Mouse (Mus musculus): ENCODE results near the gene Ptk7.

The Ptk7 gene

GRCm38 (mm10) chr17:46617799-46618198, 11.5 kb downstream of the Ptk7 start:
- in situ Hi-C loops (cut with MboI; ENCODE audit: low pct_unique_long_range_greater_than_20kb in 1 of 2, low sequenced_read_pairs in 2 of 2, unreplicated experiment in 1 of 2): no loop called here

GRCm38 (mm10) chr17:46613229-46613628, 16.1 kb downstream of the Ptk7 start:
- in situ Hi-C loops (cut with MboI; ENCODE audit: low pct_unique_long_range_greater_than_20kb in 1 of 2, low sequenced_read_pairs in 2 of 2, unreplicated experiment in 1 of 2): no loop called here

- in situ Hi-C loops (cut with MboI; ENCODE audit: low pct_unique_long_range_greater_than_20kb in 1 of 2, low sequenced_read_pairs in 2 of 2, unreplicated experiment in 1 of 2): no loop called here
These were observed 16.5 kb downstream of the Ptk7 start for GRCm38 (mm10) chr17:46612820-46613219.

- in situ Hi-C loops (cut with MboI; ENCODE audit: low pct_unique_long_range_greater_than_20kb in 1 of 2, low sequenced_read_pairs in 2 of 2, unreplicated experiment in 1 of 2): no loop called here
These were observed 17.1 kb downstream of the Ptk7 start for GRCm38 (mm10) chr17:46612189-46612588.

- in situ Hi-C loops (cut with MboI; ENCODE audit: low pct_unique_long_range_greater_than_20kb in 1 of 2, low sequenced_read_pairs in 2 of 2, unreplicated experiment in 1 of 2): no loop called here
These were observed 18.0 kb downstream of the Ptk7 start for GRCm38 (mm10) chr17:46611316-46611715.

GRCm38 (mm10) chr17:46609721-46610514, 19.4 kb downstream of the Ptk7 start:
- in situ Hi-C loops (cut with MboI; ENCODE audit: low pct_unique_long_range_greater_than_20kb in 1 of 2, low sequenced_read_pairs in 2 of 2, unreplicated experiment in 1 of 2): no loop called here

- in situ Hi-C loops (cut with MboI; ENCODE audit: low pct_unique_long_range_greater_than_20kb in 1 of 2, low sequenced_read_pairs in 2 of 2, unreplicated experiment in 1 of 2): no loop called here
These were observed 23.3 kb downstream of the Ptk7 start for GRCm38 (mm10) chr17:46605987-46606386.

- in situ Hi-C loops (cut with MboI; ENCODE audit: low pct_unique_long_range_greater_than_20kb in 1 of 2, low sequenced_read_pairs in 2 of 2, unreplicated experiment in 1 of 2): no loop called here
These were observed 24.2 kb downstream of the Ptk7 start for GRCm38 (mm10) chr17:46605126-46605525.

- in situ Hi-C loops (cut with MboI; ENCODE audit: low pct_unique_long_range_greater_than_20kb in 1 of 2, low sequenced_read_pairs in 2 of 2, unreplicated experiment in 1 of 2): no loop called here
These were observed 26.1 kb downstream of the Ptk7 start for GRCm38 (mm10) chr17:46603229-46603628.

GRCm38 (mm10) chr17:46602212-46602611, 27.1 kb downstream of the Ptk7 start:
- in situ Hi-C loops (cut with MboI; ENCODE audit: low pct_unique_long_range_greater_than_20kb in 1 of 2, low sequenced_read_pairs in 2 of 2, unreplicated experiment in 1 of 2): no loop called here

- in situ Hi-C loops (cut with MboI; ENCODE audit: low pct_unique_long_range_greater_than_20kb in 1 of 2, low sequenced_read_pairs in 2 of 2, unreplicated experiment in 1 of 2): no loop called here
These were observed 28.7 kb downstream of the Ptk7 start for GRCm38 (mm10) chr17:46600569-46600968.

- in situ Hi-C loops (cut with MboI; ENCODE audit: low pct_unique_long_range_greater_than_20kb in 1 of 2, low sequenced_read_pairs in 2 of 2, unreplicated experiment in 1 of 2): no loop called here
These were observed 30.3 kb downstream of the Ptk7 start for GRCm38 (mm10) chr17:46598963-46599362.

- in situ Hi-C loops (cut with MboI; ENCODE audit: low pct_unique_long_range_greater_than_20kb in 1 of 2, low sequenced_read_pairs in 2 of 2, unreplicated experiment in 1 of 2): no loop called here
These were observed 31.3 kb downstream of the Ptk7 start for GRCm38 (mm10) chr17:46597956-46598355.

- in situ Hi-C loops (cut with MboI; ENCODE audit: low pct_unique_long_range_greater_than_20kb in 1 of 2, low sequenced_read_pairs in 2 of 2, unreplicated experiment in 1 of 2): no loop called here
These were observed 34.0 kb downstream of the Ptk7 start for GRCm38 (mm10) chr17:46595336-46595735.

GRCm38 (mm10) chr17:46594606-46595005, 34.7 kb downstream of the Ptk7 start:
- in situ Hi-C loops (cut with MboI; ENCODE audit: low pct_unique_long_range_greater_than_20kb in 1 of 2, low sequenced_read_pairs in 2 of 2, unreplicated experiment in 1 of 2): no loop called here

GRCm38 (mm10) chr17:46593124-46593523, 36.2 kb downstream of the Ptk7 start:
- in situ Hi-C loops (cut with MboI; ENCODE audit: low pct_unique_long_range_greater_than_20kb in 1 of 2, low sequenced_read_pairs in 2 of 2, unreplicated experiment in 1 of 2): no loop called here

- in situ Hi-C loops (cut with MboI; ENCODE audit: low pct_unique_long_range_greater_than_20kb in 1 of 2, low sequenced_read_pairs in 2 of 2, unreplicated experiment in 1 of 2): no loop called here
These were observed 37.9 kb downstream of the Ptk7 start for GRCm38 (mm10) chr17:46591406-46591805.

- in situ Hi-C loops (cut with MboI; ENCODE audit: low pct_unique_long_range_greater_than_20kb in 1 of 2, low sequenced_read_pairs in 2 of 2, unreplicated experiment in 1 of 2): no loop called here
These were observed 38.9 kb downstream of the Ptk7 start for GRCm38 (mm10) chr17:46590439-46590838.

GRCm38 (mm10) chr17:46589635-46590314, 39.5 kb downstream of the Ptk7 start:
- in situ Hi-C loops (cut with MboI; ENCODE audit: low pct_unique_long_range_greater_than_20kb in 1 of 2, low sequenced_read_pairs in 2 of 2, unreplicated experiment in 1 of 2): no loop called here

GRCm38 (mm10) chr17:46588913-46589312, 40.4 kb downstream of the Ptk7 start:
- in situ Hi-C loops (cut with MboI; ENCODE audit: low pct_unique_long_range_greater_than_20kb in 1 of 2, low sequenced_read_pairs in 2 of 2, unreplicated experiment in 1 of 2): no loop called here
